Mouse (Mus musculus): ENCODE results near the gene Msh5.
"Not testable (repeated sequence)": the region's sequence is repeated elsewhere in the genome, so short reads cannot be mapped to it uniquely, and the experiment has no call there.

Msh5 gene

DNA sequence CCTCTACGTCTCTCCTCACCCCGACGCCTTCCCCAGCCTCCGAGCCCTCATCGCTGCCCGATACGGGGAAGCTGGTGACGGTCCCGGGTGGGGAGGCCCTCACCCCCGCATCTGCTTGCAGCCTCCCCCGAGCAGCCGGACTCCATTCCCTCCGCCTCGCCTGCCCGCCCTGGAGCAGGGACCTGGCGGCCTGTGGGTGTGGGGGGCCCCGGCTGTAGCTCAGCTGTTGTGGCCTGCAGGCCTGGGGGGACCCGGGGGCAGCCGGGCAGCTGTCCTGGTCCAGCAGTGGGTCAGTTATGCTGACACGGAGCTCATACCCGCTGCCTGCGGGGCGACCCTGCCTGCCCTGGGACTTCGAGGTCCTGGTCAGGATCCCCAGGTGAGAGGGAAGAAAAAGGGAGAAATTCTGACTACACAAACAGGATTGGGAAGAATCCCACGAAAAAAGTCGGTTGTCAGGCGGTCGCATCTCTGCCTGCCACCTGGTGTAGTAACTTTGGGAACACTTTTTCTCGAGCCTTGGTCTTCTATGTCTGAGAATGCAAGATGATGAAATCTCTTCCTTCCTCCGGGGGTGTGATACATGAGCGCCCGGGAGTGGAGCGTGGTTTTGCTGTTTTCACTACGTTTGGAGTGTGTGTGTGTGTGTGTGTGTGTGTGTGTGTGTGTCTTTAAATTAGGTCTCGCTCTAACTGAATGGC lies 44.9 kb downstream of the Msh5 start:
- no peak for DNase-seq

DNA sequence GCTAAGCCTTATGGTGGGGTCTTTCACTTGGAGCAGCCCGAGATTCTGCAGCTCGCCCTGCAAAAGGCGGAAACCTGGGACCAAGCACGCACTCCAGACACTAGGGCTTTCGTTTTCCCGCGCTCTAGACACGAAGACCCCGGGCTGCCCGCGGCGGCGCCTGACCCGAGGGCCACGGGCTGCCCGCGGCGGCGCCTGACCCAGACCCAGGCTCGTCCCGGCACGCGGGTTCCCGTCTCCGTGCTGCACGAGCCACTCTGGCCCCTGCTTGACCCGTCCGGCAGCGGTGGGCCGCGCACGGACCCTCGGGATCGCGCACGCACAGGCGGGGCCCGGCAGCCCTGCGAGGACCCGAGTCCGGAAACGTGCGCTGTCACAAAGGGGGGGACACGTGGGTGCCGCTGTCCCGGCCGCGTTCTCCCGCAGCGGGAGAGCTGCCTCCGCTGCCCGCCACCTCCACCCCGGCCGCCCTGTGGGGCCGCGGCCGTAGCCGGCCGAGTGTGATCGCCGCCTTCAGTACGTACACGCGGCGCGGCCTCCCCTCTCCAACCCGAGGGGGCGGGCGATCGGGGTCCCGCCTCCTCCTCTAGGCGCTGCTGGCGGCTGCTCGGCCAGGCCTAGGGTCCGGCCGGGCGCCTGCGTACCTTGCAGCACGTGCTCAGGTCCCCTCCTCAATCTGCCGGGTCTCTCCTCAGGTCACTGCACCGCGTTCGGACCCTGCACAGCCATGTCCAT lies 45.7 kb downstream of the Msh5 start, which contains the start of gene Vars:
TSS of gene Vars (plus strand) at position 271 of the 735 bp plus-strand sequence.
- DNase-seq = peak; percentile 66 to 72

DNA sequence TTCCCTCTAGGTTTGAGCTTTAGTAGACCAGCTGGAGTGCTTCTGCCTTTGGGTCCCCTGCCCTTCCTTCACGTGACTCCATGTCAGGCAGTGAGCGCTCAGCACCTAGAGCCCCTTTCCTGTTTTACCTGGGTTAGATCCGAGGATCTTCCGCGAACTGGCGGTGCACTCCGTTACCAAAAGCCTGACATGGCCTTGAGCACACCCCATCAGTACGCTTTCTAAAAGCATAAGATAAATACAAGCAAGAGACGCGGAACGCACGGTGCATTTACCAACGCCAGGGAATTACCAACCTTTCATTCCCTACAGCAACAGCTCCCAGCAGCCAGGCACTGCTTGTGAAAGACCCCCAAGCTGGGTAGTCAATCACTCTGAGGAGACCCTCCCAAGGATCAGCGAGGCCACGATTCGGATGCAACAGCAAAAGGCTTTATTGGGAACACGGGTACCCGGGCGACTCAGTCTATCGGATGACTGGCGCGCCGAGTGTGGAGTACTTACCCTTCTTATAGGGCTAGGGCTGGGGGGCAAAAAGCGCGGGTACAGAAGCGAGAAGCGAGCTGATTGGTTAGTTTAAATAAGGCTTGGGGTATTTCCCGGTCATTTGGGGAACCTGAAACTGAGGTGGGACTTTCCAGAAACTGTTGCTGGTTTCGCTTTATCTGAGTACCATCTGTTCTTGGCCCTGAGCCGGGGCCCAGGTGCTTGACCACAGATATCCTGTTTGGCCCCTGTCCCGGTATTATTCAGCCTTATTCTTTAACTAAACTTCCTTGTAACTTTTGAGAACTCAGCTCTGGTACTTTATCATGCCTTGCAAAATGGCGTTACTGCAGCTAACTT lies 46.5 kb downstream of the Msh5 start:
- DNase-seq = not testable (repeated sequence)

DNA sequence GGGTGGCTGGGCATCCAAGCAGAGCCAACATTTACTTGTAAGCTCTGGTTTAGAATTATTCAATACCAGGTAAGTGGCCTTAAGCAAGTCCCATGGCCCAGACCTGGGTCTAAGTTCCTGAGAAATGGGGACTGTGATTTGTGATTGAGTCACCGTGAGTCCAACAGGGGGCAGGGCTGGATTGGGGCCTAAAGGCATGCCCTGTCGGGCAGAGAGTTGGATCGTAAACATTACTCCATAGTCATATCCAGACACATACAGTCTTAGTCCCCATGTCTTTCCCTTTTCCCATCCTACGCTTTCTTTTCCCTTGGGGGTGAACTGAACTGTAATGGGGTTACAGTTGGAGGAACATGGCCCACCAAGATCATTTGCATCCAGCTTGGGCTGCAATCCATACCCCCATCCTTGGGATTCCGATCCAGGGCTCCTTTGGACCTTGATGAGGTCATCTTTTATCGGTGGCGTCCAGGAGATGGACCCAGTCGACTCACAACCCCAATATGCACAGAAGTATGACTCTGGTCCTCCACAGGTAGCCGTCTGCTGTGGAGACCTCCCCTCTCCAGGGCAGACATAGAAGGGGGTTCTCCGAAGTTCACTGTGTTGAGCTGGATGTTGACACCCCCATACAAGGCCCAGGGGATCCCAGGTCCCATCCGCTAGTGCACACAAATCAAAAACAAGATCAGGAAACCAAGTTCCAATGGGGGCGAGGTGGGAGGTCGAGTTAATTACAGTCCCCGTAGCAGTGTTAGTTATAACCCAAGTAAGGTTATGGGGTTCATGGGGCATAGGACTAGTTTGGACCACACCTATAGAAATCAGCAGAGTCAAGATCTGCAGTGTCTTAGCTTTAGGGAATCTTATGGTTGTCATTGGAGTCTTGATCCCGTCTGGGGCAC lies 47.8 kb downstream of the Msh5 start:
- DNase-seq = no peak

DNA sequence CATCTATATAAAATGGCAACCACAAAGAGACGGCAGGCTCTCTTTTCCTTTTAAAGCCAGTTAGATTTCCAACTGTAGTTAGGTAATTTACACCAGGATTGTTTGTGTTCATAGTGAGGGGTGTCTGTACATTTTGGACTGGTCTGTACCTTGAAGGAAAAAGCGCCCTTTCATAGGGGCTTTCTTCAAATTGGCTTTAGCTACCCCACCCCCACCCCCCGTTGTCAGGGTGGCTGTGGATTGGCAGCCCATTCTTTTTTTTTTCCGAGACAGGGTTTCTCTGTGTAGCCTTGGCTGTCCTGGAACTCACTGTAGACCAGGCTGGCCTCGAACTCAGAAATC lies 49.4 kb downstream of the Msh5 start:
- DNase-seq = no peak

DNA sequence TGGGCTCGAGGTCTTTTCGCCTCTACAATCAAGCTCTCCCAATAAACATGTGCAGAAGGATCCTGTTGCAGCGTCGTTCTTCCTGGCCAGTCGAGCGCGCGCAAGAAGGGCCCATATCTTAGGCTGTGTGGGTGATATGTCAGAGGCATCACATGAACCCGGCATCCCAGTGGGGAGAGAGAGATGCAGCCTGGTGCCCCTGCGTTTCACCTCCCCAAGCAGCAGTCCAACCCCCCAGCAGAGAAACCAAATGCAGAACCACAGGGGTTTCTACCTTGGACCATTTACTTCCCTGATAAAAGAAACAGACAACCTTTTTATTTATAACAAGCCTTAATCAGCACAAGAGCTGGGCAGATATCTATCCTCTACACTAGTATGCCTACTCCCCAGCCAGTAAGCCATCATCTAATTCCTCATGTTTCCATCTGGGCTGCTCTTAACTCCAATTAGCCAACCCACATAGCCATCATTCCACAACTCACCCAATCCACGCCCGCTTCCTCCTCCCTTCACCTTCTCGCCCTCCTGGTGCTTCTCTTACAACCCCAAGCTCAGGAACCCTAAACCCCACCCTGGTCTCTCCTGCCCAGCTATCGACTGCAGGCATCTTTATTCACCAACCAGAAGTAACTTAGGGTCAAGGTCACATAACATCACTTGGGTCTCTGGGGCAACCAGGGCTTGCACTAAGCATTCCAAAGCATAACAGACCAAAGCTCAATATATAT lies 50.0 kb downstream of the Msh5 start:
- DNase-seq = no peak

DNA sequence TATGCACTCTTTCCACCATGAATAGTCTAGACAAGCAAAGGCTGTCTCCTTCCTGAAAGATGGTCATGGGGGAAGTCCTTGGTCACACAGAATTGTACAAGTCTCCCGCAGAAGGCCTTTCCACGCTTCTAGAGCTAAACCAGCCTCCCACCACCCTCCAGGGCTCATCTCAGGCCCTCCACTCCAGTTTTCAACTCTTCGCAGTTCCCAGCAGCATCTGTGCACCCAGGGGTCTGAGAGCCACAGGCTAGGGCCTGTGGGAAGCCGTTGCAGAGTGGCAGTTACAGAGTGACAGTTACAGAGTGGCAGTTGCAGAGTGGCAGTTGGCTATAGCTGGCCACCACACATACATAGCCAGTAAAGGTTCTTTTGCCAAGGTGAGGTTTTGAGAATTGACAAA lies 50.6 kb downstream of the Msh5 start:
- DNase-seq = not testable (repeated sequence)

DNA sequence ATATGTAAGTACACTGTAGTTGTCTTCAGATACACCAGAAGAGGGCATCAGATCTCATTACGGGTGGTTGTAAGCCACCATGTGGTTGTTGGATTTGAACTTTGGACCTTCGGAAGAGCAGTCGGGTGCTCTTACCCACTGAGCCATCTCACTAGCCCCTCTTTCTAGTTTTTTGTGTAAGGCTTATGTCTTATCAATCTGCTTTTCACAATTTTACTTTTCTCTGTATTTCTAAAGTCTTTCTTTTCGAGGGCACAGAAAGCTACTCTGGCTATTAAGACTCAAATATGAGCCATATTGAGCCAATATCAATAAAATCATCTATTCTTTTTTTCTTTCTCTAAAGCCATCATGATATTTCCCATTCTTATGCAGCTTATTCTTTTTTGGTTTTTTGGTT lies 51.4 kb downstream of the Msh5 start:
- DNase-seq = not testable (repeated sequence)

DNA sequence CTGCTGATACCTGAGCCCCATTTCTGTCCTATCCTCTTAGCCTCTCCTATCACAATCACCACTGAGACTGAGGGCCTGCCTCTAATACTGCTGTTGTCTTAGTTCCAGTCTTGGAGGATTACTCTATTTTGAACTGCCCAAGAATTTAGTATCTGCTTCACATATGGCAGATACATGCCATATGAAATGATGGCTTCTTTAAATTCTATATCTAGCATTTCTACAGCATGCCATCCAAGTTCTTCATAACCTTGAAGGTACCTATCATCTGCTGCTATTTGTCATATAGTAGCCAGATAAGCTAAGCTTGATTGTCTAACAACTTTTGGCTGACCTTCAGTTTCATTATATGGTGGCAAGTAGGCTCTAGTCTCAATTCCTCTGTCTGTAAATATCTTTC lies 51.8 kb downstream of the Msh5 start:
- DNase-seq = no peak

DNA sequence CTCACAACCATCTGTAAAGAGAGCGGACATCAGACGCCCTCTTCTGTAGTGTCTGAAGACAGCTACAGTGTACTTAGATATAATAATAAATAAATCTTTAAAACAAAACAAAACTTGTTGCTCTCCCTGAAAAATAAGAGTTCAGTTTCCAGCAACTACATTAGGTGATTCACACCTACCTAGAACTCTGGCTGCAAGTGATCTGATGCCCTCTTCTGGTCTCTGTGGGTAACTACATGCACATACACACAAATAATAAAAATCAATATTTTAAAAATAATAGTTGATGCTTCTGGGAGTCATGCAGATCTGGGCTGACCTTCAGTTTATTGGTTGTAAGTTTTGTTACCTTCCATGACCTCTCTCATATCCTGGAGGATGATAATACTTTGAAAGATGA lies 62.3 kb downstream of the Msh5 start:
- no peak for DNase-seq

DNA sequence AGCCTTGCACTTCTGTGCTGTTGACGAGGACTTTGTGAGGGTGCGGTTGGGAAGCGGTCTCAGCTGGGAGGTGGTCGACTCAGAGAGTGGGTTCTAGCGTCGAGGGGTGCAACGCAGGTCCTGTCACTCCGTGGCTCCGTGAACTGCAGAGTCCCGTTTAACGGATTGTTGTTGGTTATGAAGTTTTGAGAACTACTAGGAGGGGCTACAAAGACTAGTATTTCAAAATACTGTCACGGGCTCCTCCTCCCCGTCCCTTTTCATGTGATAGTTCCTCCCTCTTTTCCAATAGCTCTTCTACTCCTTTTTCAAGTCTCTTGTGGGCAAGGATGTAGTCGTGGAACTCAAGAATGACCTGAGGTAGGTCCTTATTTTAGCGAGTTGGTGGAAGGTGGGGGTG lies 64.2 kb downstream of the Msh5 start:
- no peak for DNase-seq

DNA sequence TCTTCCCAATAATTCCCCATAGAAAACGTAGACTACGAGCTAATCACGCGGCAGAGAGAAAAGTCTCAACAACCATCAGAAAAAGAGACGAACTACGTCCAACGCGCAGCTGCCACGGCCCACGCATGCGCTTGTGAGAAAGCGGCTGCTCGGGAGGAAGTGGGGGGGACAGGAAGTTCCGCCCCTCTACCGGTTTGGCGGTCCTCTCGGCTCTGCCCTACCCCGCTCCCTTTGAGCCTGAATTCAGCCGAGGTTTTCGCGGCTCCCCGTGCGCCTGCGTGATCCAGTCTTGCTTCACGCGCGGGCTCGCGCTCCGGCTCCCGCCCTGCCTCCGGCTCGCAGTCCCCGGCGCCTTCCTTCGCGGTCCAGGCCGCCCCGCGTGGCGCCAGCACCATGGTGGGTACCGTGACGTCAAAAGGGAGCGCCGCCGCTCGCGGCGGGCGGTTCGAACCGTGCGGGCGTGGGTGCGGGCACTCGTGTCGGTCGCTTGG lies 64.8 kb downstream of the Msh5 start, which contains the start of gene Lsm2:
TSS of gene Lsm2 (plus strand) at position 173 of the 491 bp plus-strand sequence.
- DNase-seq = peak; percentile 84 to 90

DNA sequence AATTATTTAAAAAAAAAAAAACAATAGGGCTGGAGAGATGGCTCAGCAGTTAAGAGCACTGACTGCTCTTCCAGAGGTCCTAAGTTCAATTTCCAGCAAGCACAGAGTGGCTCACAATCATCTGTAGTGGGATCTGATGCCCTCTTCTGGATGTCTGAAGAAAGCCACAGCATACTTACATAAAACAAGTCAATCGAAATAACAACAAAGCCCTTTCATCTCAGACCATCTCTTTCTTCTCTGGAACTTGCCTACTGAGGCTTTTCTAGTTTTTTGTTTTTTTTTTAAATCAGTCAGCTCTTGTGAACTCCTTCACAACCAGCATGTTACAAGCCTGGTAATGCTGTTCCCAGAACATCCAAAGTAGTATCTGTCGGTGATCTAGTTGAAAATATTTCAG lies 65.9 kb downstream of the Msh5 start:
- DNase-seq = no peak

DNA sequence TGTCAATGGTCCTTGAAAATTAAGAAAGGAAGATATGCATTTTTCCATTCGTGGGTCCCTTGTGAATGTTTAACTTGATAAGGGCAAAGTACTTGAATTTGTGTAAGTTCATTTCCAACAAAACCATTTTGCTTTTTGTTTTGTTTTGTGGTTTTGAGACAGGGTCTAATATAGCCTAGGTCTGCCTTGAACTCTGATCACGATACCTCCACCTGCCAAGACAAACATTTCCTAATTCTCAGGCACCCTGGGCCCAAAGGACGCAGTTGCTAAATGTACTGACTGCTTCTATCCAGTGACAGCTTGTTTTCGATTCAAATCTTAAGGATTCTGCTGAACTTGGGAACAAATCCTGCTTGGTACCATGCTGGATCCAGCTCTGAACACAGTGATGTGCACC lies 66.9 kb downstream of the Msh5 start:
- no peak for DNase-seq
